Mouse (Mus musculus) liver, adult 2 months (tissue): Measurements from ENCODE around the gene Paxx. TPM values are rescaled to one million over a fixed set of nuclear protein-coding genes. Genes with fewer than 3 reads are reported as not detected.

ENCODE experiments used
- DNase-seq: peaks from one replicate; pipeline ENCODE4 v3.0.0-alpha.2; 2011; ENCODE audit warnings: low read depth, low spot score; ENCODE audit errors: extremely low read depth
- H3K27ac ChIP-seq: fragments of 200-500 bp; replicated peaks from 2 replicates; pipeline ENCODE4 v1.5.1; 2012; ENCODE audit warnings: low read depth, mild to moderate bottlenecking, control low read depth, inconsistent platforms, low read length; ENCODE audit not compliant: insufficient read depth
- H3K27me3 ChIP-seq: fragments of 200-500 bp; 2 replicates; pipeline ENCODE4 v1.6.1; 2012; ENCODE audit warnings: mild to moderate bottlenecking, moderate library complexity, low read length, inconsistent platforms; ENCODE audit not compliant: control insufficient read depth, insufficient read depth
- H3K36me3 ChIP-seq: fragments of 200-500 bp; 2 replicates; pipeline ENCODE4 v1.6.1; 2012; ENCODE audit warnings: low read length, inconsistent platforms; ENCODE audit not compliant: control insufficient read depth, insufficient read depth
- H3K4me1 ChIP-seq: fragments of 200-500 bp; 2 replicates; pipeline ENCODE4 v1.6.1; 2011; ENCODE audit warnings: low read length; ENCODE audit not compliant: control insufficient read depth, insufficient read depth
- H3K4me3 ChIP-seq: fragments of 200-500 bp; 2 replicates; pipeline ENCODE4 v1.5.1; 2011; ENCODE audit warnings: low read depth, mild to moderate bottlenecking, control low read depth, low read length, moderate library complexity; ENCODE audit not compliant: insufficient read depth
- H3K79me2 ChIP-seq: fragments of 200-500 bp; 2 replicates; pipeline ENCODE4 v1.6.1; 2012; ENCODE audit warnings: inconsistent platforms, mild to moderate bottlenecking, low read length, moderate library complexity; ENCODE audit not compliant: control insufficient read depth, insufficient read depth
- H3K9ac ChIP-seq: fragments of 200-500 bp; 2 replicates; pipeline ENCODE4 v1.6.1; 2012; ENCODE audit warnings: low read depth, mild to moderate bottlenecking, control low read depth, inconsistent platforms, low read length
- CTCF ChIP-seq: fragments of 200-500 bp; IDR thresholded peaks from 2 replicates; pipeline ENCODE4 v1.5.1; 2011; ENCODE audit warnings: low read depth, low read length, control low read depth
- POLR2A ChIP-seq: fragments of 200-500 bp; IDR thresholded peaks from 2 replicates; pipeline ENCODE4 v1.6.1; 2011; ENCODE audit warnings: low read length, control low read depth; ENCODE audit not compliant: insufficient read depth; ENCODE audit errors: extremely low read depth
- WGBS: fragments of 180-500 bp; shearing (Covaris S2); methylation state at CpG from one replicate; pipeline ENCODE4 v1.1.7; 2018; 5-methylcytosine and 5-hydroxymethylcytosine counted together
- polyA plus RNA-seq: library from polyadenylated mRNA; depleted of rRNA; stranded (reverse); fragments of >200 nt; gene quantifications from 2 replicates; pipeline ENCODE4 v1.2.3, GENCODE M21; 2012
- total RNA-seq: library from RNA; depleted of rRNA; stranded (reverse); fragments of >200 nt; gene quantifications from 2 replicates; pipeline ENCODE4 v1.2.3, GENCODE M21; 2014

The Paxx gene
- total and polyA plus RNA-seq, 2 experiments = 36.8 to 181 TPM

- Histone ChIP-seq H3K4me1 (peaks cover 16% of the 10 kb centered on the region), H3K36me3 (no peaks in the 10 kb centered on the region), H3K4me3 (no peak overlapping the region), H3K27me3 (no peaks in the 10 kb centered on the region), H3K27ac (no peak overlapping the region), H3K79me2 (no peaks in the 10 kb centered on the region), H3K9ac (no peak overlapping the region)
- DNase-seq = no peak
- WGBS = 70% methylated on average over 10 of the region's 10 CpGs
- TF ChIP-seq POLR2A (no peak), CTCF (no peak)
Observed at GRCm38 (mm10) chr2:25465816-25466635, 5.1 kb upstream of the Paxx start.

- no peak overlapping the region for H3K27ac ChIP-seq
Observed at GRCm38 (mm10) chr2:25465256-25465655, 4.4 kb upstream of the Paxx start.

DNA sequence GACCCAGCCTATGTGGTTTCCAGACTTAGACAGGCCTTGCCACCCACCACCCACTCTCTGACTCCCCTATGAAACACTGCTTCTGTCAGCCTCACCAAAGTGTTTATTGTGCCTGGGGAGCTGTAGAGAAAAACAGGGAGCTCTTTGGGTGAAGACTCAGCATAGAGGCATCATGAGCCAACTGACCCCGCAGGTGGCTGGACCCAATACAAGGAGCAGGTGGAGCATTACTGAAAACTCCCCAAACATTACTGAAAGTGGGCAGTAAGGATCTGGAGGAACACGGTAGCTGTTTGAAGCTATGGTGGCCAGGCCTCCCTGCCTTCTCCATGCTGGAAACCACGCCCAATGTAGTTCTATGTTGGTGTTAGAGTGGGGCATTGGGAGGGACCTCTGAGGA lies 2.7 kb upstream of the Paxx start:
- H3K27ac ChIP-seq = no peak overlapping the region
- WGBS = 90% methylated on average over 3 of the region's 3 CpGs

More at GRCm38 (mm10) chr2:25465256-25465655, 4.4 kb upstream of the Paxx start:
- H3K36me3 ChIP-seq = no peaks in the 10 kb centered on the region
- peak; percentile 77 for DNase-seq
- TF ChIP-seq CTCF = no peak
- no peak for TF ChIP-seq POLR2A
- no peak overlapping the region for H3K9ac ChIP-seq
- WGBS = 72% methylated on average over 2 of the region's 2 CpGs
- no peaks in the 10 kb centered on the region for H3K79me2 ChIP-seq
- H3K4me1 ChIP-seq = peaks cover 18% of the 10 kb centered on the region
- H3K4me3 ChIP-seq = no peak overlapping the region
- H3K27me3 ChIP-seq = no peaks in the 10 kb centered on the region

DNA sequence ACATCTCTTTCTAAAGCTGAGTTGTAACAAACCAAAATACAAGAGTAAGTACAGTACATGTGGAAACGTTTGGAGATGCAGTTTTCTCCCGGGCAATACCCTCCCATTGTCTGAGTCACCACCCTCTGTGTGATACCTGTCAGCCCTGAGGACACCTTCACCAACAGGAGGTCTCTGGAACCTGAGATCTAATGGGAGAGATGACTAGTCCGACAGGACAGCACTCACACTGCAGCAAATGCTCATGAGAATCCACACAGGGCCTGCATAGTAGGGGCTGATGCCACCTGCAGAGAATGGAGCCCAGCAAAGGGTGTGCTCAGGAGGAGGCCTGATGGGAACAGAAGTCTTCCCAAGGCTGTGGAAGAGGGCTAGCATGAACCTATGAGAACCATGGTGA lies 513 bp upstream of the Paxx start:
- H3K36me3 ChIP-seq = no peaks in the 10 kb centered on the region; the same call in 1 of the 2 replicates
- 20% methylated on average over 3 of the region's 3 CpGs for WGBS
- no peaks in the 10 kb centered on the region for H3K79me2 ChIP-seq
- peak overlapping the region; percentile 53 for H3K27ac ChIP-seq
- H3K4me3 ChIP-seq = no peak overlapping the region
- H3K27me3 ChIP-seq = no peaks in the 10 kb centered on the region
- DNase-seq = no peak
- no peak for TF ChIP-seq POLR2A
- TF ChIP-seq CTCF = no peak
- H3K4me1 ChIP-seq = peaks cover 33% of the 10 kb centered on the region
- H3K9ac ChIP-seq = no peak overlapping the region

More for the DNA sequence above, 2.7 kb upstream of the Paxx start:
- H3K4me1 ChIP-seq = peaks cover 30% of the 10 kb centered on the region
- no peaks in the 10 kb centered on the region for H3K79me2 ChIP-seq
- no peaks in the 10 kb centered on the region for H3K27me3 ChIP-seq
- no peak for DNase-seq
- H3K9ac ChIP-seq = no peak overlapping the region
- TF ChIP-seq POLR2A = no peak
- TF ChIP-seq CTCF = no peak
- no peak overlapping the region for H3K4me3 ChIP-seq
- H3K36me3 ChIP-seq = no peaks in the 10 kb centered on the region; the same call in 1 of the 2 replicates

DNA sequence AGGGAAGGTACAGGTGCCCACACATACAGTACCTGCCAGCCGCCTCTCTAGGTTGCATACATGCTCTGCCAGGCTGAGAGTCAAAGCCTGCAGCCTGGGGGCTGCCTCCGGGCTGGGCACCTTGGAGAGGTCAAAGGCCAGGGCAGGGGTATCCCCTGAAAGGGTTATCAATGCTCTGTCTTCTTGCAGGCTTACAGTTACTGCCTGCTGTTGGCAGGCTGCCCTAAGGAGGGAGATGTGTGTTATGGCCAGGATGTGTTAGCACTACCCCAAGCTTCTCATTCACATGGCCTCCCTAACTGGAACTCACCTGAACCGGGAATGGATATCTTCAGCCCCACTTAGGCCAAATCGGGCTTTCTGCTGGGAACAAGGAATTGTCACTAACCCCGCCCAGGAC lies 759 bp downstream of the Paxx start:
- 30% methylated on average over 5 of the region's 5 CpGs for WGBS
- peak overlapping the region; percentile 88 for H3K9ac ChIP-seq

GRCm38 (mm10) chr2:25458911-25459310 lies 2.0 kb downstream of the Paxx start:
- H3K27ac ChIP-seq = no peak overlapping the region
- no peaks in the 10 kb centered on the region; the same call in 1 of the 2 replicates for H3K36me3 ChIP-seq
- TF ChIP-seq POLR2A = no peak
- no peak for TF ChIP-seq CTCF
- no peak overlapping the region for H3K4me3 ChIP-seq
- H3K9ac ChIP-seq = no peak overlapping the region
- WGBS = 76% methylated on average over 5 of the region's 5 CpGs
- H3K4me1 ChIP-seq = peaks cover 30% of the 10 kb centered on the region
- H3K27me3 ChIP-seq = no peaks in the 10 kb centered on the region
- DNase-seq = peak; percentile 40
- no peaks in the 10 kb centered on the region for H3K79me2 ChIP-seq

More for the DNA sequence above, 759 bp downstream of the Paxx start:
- H3K27ac ChIP-seq = peak overlapping the region; percentile 77
- peak overlapping the region; percentile 85 for H3K4me3 ChIP-seq
- no peaks in the 10 kb centered on the region for H3K27me3 ChIP-seq
- TF ChIP-seq CTCF (no peak), POLR2A (no peak)
- H3K36me3 ChIP-seq = no peaks in the 10 kb centered on the region; the same call in 1 of the 2 replicates
- peak; percentile 20 for DNase-seq
- peaks cover 30% of the 10 kb centered on the region for H3K4me1 ChIP-seq
- H3K79me2 ChIP-seq = no peaks in the 10 kb centered on the region
